Mouse (Mus musculus): ENCODE measurements at regions not wholly inside any gene's neighbourhood (a gene's known extent, or its start where the extent isn't known, plus 50 kb on each side); places are given as distances from the start of the nearest gene placed in this dataset.
A peak's percentile ranks its signal among the peaks of the same experiment; 100 is the strongest.

DNA sequence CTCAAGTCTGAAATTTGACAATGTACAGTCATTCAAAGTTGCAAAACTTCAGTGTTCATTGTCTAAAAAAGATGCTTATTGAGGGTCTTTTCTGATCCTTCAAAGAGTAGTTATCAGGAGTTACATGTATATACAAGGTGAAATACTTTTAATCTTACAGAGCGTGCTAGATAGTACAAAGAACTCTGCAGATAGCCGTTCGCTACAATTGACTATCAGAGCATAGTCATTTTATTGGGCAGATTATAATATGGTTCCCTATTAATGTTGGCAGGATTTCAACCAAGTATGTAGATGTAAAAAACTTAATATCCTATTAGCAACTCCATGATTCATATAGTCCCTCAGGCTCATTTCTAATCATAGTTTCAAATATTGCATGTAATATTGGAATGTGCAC lies 1114.7 kb upstream of the Cited2 start:
- DNase-seq (ENCODE audit: low spot score) (no peak), ATAC-seq (ENCODE audit: insufficient number of reproducible peaks, low FRiP score, low TSS enrichment, low read depth) (no peak)
- H3K4me2 ChIP-seq (ENCODE audit: low read depth, severe bottlenecking), result no peak overlapping the region
- no peak overlapping the region for H3K4me3 ChIP-seq (ENCODE audit: low read depth, low read length)
- no peaks in the 10 kb centered on the region for H3K27me3 ChIP-seq (ENCODE audit: control insufficient read depth, insufficient read depth, low read length)
- no peak overlapping the region for H3K27ac ChIP-seq (replicated peaks; ENCODE audit: low read depth, low read length)
- WGBS, result 85% methylated on average over 3 of the region's 3 CpGs
- H3K4me1 ChIP-seq (ENCODE audit: control insufficient read depth, insufficient read depth, low read length), result no peaks in the 10 kb centered on the region
- no peaks in the 10 kb centered on the region for H3K9me3 ChIP-seq (ENCODE audit: control insufficient read depth, low read length)
- H3K9ac ChIP-seq (ENCODE audit: low read length), result no peak overlapping the region
- no peaks in the 10 kb centered on the region for H3K36me3 ChIP-seq (ENCODE audit: control insufficient read depth, insufficient read depth, low read length)

DNA sequence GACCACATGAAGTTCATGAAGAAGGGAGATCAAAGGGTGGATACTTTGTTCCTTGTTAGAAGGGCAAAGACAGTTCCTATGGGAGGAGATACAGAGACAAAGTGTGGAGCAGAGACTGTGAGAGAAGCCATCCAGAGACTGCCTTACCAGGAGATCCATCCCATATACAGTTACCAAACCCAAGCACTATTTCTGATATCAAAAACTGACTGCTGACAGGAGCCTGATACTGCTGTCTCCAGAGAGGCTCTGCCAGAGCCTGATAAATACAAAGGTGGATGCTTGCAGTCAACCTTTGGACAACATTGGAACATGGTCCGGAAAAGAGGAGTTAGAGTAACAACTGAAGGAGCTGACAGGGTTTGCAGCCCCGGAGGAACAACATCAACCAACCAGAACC lies 1104.3 kb upstream of the Cited2 start:
- Histone ChIP-seq H3K27ac (replicated peaks; ENCODE audit: low read depth, low read length) (no peak overlapping the region), H3K4me1 (ENCODE audit: control insufficient read depth, insufficient read depth, low read length) (no peaks in the 10 kb centered on the region), H3K4me2 (ENCODE audit: low read depth, severe bottlenecking) (no peak overlapping the region), H3K4me3 (ENCODE audit: low read depth, low read length) (no peak overlapping the region), H3K9ac (ENCODE audit: low read length) (no peak overlapping the region), H3K27me3 (ENCODE audit: control insufficient read depth, insufficient read depth, low read length) (no peaks in the 10 kb centered on the region), H3K36me3 (ENCODE audit: control insufficient read depth, insufficient read depth, low read length) (no peaks in the 10 kb centered on the region), H3K9me3 (ENCODE audit: control insufficient read depth, low read length) (no peaks in the 10 kb centered on the region)
- DNase-seq (ENCODE audit: low spot score) (no peak), ATAC-seq (ENCODE audit: insufficient number of reproducible peaks, low FRiP score, low TSS enrichment, low read depth) (no peak)
- WGBS, result 93% methylated on average over 2 of the region's 2 CpGs

DNA sequence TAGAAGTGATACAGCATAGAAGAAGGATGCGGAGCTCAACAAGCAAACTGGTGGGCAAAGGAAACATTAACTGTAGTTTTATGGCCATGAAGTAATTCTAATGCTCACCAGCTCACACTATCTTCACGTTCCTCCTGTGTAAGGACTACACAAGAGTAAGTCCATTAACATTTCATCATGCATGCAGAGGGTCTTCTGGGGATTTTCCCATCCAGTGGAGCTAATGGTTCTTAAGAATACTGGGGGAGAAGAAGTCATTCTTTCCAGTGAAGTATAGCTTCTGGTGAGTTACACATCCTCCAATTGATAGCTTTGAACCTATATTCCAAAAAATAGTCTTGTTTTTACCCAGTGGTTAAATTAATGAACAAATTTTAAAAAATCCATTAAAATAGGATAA lies 1103.4 kb upstream of the Cited2 start:
- DNase-seq (ENCODE audit: low spot score), result no peak
- no peak for ATAC-seq (ENCODE audit: insufficient number of reproducible peaks, low FRiP score, low TSS enrichment, low read depth)
- Histone ChIP-seq H3K4me1 (ENCODE audit: control insufficient read depth, insufficient read depth, low read length) (no peaks in the 10 kb centered on the region), H3K4me3 (ENCODE audit: low read depth, low read length) (no peak overlapping the region), H3K27me3 (ENCODE audit: control insufficient read depth, insufficient read depth, low read length) (no peaks in the 10 kb centered on the region), H3K9ac (ENCODE audit: low read length) (no peak overlapping the region), H3K4me2 (ENCODE audit: low read depth, severe bottlenecking) (no peak overlapping the region), H3K27ac (replicated peaks; ENCODE audit: low read depth, low read length) (no peak overlapping the region), H3K36me3 (ENCODE audit: control insufficient read depth, insufficient read depth, low read length) (no peaks in the 10 kb centered on the region), H3K9me3 (ENCODE audit: control insufficient read depth, low read length) (no peaks in the 10 kb centered on the region)
- WGBS, result 81% methylated on average over 2 of the region's 2 CpGs

DNA sequence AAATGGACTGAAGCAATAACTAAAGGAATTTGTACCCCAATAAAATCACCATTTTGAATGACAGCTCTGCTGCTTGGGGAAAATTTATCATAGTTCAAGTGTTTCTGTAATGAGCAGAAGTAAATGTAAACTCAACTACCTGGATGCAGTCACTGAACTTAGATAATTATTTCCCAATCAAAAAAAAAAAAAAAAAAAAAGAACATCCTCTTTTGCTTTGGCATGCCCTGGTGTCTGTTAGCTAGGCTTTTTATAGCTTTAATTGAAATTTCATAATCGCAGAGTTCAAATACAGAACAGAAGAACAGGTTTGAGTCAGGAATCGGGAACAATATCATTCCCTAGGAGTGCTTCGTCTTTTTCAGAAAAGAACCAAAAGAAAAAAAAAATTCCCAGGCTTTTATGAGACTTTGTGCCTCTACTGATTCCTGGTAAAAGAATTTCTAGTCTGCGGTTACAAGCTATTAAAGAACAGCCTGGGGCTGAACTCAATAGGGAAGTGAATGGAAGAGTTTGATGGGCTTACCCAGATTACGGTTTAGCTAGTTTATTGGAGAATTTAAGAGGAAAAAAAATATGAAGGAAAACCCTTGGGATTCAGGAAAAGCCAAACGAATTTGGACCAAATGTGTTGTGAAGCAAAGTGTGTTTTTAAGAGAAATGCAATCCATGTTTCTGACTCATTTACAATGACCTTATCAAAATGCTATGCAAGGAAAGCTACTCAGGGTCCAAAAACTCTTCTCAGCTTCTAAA lies 1102.0 kb upstream of the Cited2 start:
- no peaks in the 10 kb centered on the region for H3K9me3 ChIP-seq (ENCODE audit: control insufficient read depth, low read length)
- no peak overlapping the region for H3K27ac ChIP-seq (replicated peaks; ENCODE audit: low read depth, low read length)
- DNase-seq (ENCODE audit: low spot score) (no peak), ATAC-seq (ENCODE audit: insufficient number of reproducible peaks, low FRiP score, low TSS enrichment, low read depth) (peak; percentile 44; the same call in 1 of the 2 replicates)
- no peak overlapping the region for H3K9ac ChIP-seq (ENCODE audit: low read length)
- no peak overlapping the region for H3K4me2 ChIP-seq (ENCODE audit: low read depth, severe bottlenecking)
- no peaks in the 10 kb centered on the region for H3K36me3 ChIP-seq (ENCODE audit: control insufficient read depth, insufficient read depth, low read length)
- H3K4me3 ChIP-seq (ENCODE audit: low read depth, low read length), result no peak overlapping the region
- no peaks in the 10 kb centered on the region for H3K4me1 ChIP-seq (ENCODE audit: control insufficient read depth, insufficient read depth, low read length)
- 35% methylated on average over 6 of the region's 6 CpGs for WGBS
- H3K27me3 ChIP-seq (ENCODE audit: control insufficient read depth, insufficient read depth, low read length), result no peaks in the 10 kb centered on the region

DNA sequence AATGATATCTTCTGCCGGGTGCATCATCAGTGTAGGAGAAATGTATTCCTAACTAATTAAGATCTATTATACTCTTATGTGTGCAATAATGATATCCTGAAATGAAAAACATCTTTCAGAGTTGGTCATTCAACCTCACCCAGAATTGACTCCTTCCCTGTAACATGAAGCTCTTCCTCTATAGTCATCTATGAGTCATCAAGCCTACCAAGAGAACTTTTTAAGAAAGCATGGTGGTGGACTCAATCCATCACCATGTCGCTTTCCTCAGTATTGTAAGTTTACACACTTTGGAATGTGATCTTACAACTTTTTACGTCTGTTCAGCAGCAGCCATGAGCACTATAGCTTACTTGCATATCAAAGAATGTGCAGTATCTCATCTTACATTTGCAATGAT lies 1100.2 kb upstream of the Cited2 start:
- Histone ChIP-seq H3K4me3 (ENCODE audit: low read depth, low read length) (no peak overlapping the region), H3K27me3 (ENCODE audit: control insufficient read depth, insufficient read depth, low read length) (no peaks in the 10 kb centered on the region), H3K4me1 (ENCODE audit: control insufficient read depth, insufficient read depth, low read length) (no peaks in the 10 kb centered on the region), H3K9ac (ENCODE audit: low read length) (no peak overlapping the region), H3K9me3 (ENCODE audit: control insufficient read depth, low read length) (no peaks in the 10 kb centered on the region), H3K4me2 (ENCODE audit: low read depth, severe bottlenecking) (no peak overlapping the region), H3K27ac (replicated peaks; ENCODE audit: low read depth, low read length) (no peak overlapping the region), H3K36me3 (ENCODE audit: control insufficient read depth, insufficient read depth, low read length) (no peaks in the 10 kb centered on the region)
- ATAC-seq (ENCODE audit: insufficient number of reproducible peaks, low FRiP score, low TSS enrichment, low read depth), result no peak
- 91% methylated on average over 3 of the region's 3 CpGs for WGBS
- no peak for DNase-seq (ENCODE audit: low spot score)

DNA sequence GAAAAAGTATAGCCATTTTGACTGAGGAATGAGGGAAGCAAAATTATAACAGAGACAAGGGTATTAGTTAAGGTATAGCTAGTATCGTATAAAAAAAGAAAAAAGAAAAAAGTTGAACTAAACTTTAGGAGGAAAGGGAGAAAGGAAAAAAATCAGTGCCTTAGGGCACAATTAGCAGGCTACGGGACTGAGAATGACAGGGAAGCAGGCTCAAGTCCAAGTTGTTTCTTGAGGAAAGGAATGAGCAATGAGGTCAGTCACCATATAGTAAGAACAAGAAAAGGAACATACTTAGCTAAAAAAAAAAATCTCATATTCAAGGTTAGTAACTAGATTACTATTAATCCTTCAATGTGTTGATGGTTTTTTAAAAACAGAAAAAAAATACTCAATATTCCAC lies 1089.8 kb upstream of the Cited2 start:
- H3K4me2 ChIP-seq (ENCODE audit: low read depth, severe bottlenecking), result no peak overlapping the region
- no peak overlapping the region for H3K4me3 ChIP-seq (ENCODE audit: low read depth, low read length)
- H3K27ac ChIP-seq (replicated peaks; ENCODE audit: low read depth, low read length), result no peak overlapping the region
- ATAC-seq (ENCODE audit: insufficient number of reproducible peaks, low FRiP score, low TSS enrichment, low read depth) (no peak), DNase-seq (ENCODE audit: low spot score) (no peak)
- H3K9me3 ChIP-seq (ENCODE audit: control insufficient read depth, low read length), result no peaks in the 10 kb centered on the region
- no peak overlapping the region for H3K9ac ChIP-seq (ENCODE audit: low read length)
- no peaks in the 10 kb centered on the region for H3K4me1 ChIP-seq (ENCODE audit: control insufficient read depth, insufficient read depth, low read length)
- H3K36me3 ChIP-seq (ENCODE audit: control insufficient read depth, insufficient read depth, low read length), result no peaks in the 10 kb centered on the region
- 62% methylated on average over 2 of the region's 2 CpGs for WGBS
- H3K27me3 ChIP-seq (ENCODE audit: control insufficient read depth, insufficient read depth, low read length), result no peaks in the 10 kb centered on the region

DNA sequence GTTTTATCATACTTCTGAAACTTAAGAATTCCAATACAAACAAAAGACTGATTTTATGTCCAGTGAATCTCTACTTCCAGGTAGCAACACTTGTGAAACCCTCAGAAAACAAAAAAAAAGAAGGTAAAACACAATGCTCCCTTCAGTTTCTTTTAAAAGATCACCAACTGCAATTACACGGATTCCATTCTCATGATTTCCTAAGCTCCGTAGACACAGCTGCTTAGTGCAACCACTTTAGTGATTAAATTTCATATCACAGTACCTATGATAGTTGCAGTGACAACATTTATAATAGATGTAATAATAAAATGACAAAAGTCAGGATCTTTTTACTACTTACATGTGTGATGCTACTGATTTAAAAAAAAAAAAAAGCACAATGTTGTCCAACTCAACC lies 1087.6 kb upstream of the Cited2 start:
- Histone ChIP-seq H3K27me3 (ENCODE audit: control insufficient read depth, insufficient read depth, low read length) (no peaks in the 10 kb centered on the region), H3K9ac (ENCODE audit: low read length) (no peak overlapping the region), H3K9me3 (ENCODE audit: control insufficient read depth, low read length) (no peaks in the 10 kb centered on the region), H3K4me3 (ENCODE audit: low read depth, low read length) (no peak overlapping the region), H3K27ac (replicated peaks; ENCODE audit: low read depth, low read length) (no peak overlapping the region), H3K36me3 (ENCODE audit: control insufficient read depth, insufficient read depth, low read length) (no peaks in the 10 kb centered on the region), H3K4me2 (ENCODE audit: low read depth, severe bottlenecking) (no peak overlapping the region), H3K4me1 (ENCODE audit: control insufficient read depth, insufficient read depth, low read length) (no peaks in the 10 kb centered on the region)
- DNase-seq (ENCODE audit: low spot score), result no peak
- 88% methylated on average over 2 of the region's 2 CpGs for WGBS
- ATAC-seq (ENCODE audit: insufficient number of reproducible peaks, low FRiP score, low TSS enrichment, low read depth), result no peak

DNA sequence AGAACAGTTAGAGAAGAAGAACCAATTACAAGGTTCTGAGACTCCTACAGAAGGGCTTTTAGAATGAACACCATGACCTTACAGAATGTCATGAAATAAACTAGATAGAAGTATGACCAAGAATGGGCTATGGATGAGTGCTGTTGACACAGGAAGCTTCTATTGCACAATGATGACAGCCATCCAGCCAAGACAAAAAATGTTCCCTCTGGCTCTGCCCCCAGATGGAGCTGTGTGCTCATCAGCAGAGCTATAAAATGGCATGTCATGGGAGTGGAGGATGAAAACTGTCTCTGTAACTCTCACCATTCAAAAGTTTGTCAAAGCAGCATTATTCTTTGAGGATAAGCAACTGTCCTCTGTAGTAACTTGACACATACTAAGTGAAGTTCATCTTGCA lies 1086.0 kb upstream of the Cited2 start:
- no peaks in the 10 kb centered on the region for H3K36me3 ChIP-seq (ENCODE audit: control insufficient read depth, insufficient read depth, low read length)
- H3K4me1 ChIP-seq (ENCODE audit: control insufficient read depth, insufficient read depth, low read length), result no peaks in the 10 kb centered on the region
- ATAC-seq (ENCODE audit: insufficient number of reproducible peaks, low FRiP score, low TSS enrichment, low read depth) (no peak), DNase-seq (ENCODE audit: low spot score) (no peak)
- H3K4me2 ChIP-seq (ENCODE audit: low read depth, severe bottlenecking), result no peak overlapping the region
- H3K27ac ChIP-seq (replicated peaks; ENCODE audit: low read depth, low read length), result no peak overlapping the region
- H3K4me3 ChIP-seq (ENCODE audit: low read depth, low read length), result no peak overlapping the region
- H3K27me3 ChIP-seq (ENCODE audit: control insufficient read depth, insufficient read depth, low read length), result no peaks in the 10 kb centered on the region
- H3K9ac ChIP-seq (ENCODE audit: low read length), result no peak overlapping the region
- no peaks in the 10 kb centered on the region for H3K9me3 ChIP-seq (ENCODE audit: control insufficient read depth, low read length)

DNA sequence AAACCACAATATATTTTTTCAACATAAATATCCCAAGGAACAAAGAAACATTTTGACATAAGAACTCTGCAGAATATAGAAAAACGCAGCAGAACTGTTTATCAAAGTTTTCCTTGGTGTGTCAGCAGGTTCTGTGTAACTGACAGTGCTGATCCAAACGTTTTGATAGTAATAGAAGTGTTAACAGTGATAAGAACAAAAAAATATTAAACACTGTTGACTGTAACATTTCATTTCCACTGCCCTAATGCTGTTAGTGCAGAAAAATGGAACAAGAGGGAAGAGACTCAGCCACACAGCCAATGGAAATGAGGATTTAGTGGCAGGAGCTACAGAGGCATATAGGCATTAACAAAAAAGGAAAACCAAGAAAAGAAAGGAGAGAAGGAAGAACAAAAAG lies 1084.9 kb upstream of the Cited2 start:
- ATAC-seq (ENCODE audit: insufficient number of reproducible peaks, low FRiP score, low TSS enrichment, low read depth), result no peak
- H3K4me1 ChIP-seq (ENCODE audit: control insufficient read depth, insufficient read depth, low read length), result no peaks in the 10 kb centered on the region
- WGBS, result 44% methylated on average over 2 of the region's 2 CpGs

More for the DNA sequence above, 1084.9 kb upstream of the Cited2 start:
- Histone ChIP-seq H3K9ac (ENCODE audit: low read length) (no peak overlapping the region), H3K27ac (replicated peaks; ENCODE audit: low read depth, low read length) (no peak overlapping the region), H3K36me3 (ENCODE audit: control insufficient read depth, insufficient read depth, low read length) (no peaks in the 10 kb centered on the region), H3K9me3 (ENCODE audit: control insufficient read depth, low read length) (no peaks in the 10 kb centered on the region), H3K4me3 (ENCODE audit: low read depth, low read length) (no peak overlapping the region), H3K27me3 (ENCODE audit: control insufficient read depth, insufficient read depth, low read length) (no peaks in the 10 kb centered on the region), H3K4me2 (ENCODE audit: low read depth, severe bottlenecking) (no peak overlapping the region)
- DNase-seq (ENCODE audit: low spot score), result no peak
